Mouse (Mus musculus) urinary bladder, adult 18-20 months (tissue): ENCODE data around the gene Cdk14.
A peak's percentile ranks its signal among the peaks of the same experiment; 100 is the strongest.
"Not testable (repeated sequence)": the region's sequence is repeated elsewhere in the genome, so short reads cannot be mapped to it uniquely, and the experiment has no call there.

Experiments used
- DNase-seq, 2 experiments: peaks; one replicate each; pipeline ENCODE4 v3.0.0; 2022; ENCODE audit warnings: low spot score in 2 of 2, mixed read lengths in 2 of 2

Gene Cdk14

DNA sequence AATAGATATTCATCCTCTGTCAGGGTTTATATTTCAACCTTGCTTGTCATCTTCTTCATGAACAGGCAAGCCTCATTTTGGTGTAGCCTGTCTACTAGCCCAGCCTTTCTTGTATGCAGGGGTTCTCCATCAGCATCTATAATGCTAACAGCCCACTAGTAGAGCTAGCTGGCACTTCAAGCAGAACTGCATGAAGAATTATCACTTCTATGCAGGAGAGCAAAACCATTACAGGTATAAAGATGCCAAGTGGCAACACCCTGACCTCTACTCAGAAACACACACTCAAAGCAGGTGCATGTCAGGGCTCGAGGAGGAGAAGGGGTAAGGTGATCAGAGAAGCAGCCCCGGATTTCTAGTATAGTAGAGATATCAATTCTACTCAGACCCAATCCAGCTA lies 155.4 kb downstream of the Cdk14 start:
- no peak for DNase-seq

- DNase-seq = peak in 1 of 2 experiments; percentile 8
Observed at GRCm38 (mm10) chr5:5261725-5262296, 158.3 kb downstream of the Cdk14 start.

GRCm38 (mm10) chr5:5260966-5261724 lies 159.0 kb downstream of the Cdk14 start:
- no peak for DNase-seq

DNA sequence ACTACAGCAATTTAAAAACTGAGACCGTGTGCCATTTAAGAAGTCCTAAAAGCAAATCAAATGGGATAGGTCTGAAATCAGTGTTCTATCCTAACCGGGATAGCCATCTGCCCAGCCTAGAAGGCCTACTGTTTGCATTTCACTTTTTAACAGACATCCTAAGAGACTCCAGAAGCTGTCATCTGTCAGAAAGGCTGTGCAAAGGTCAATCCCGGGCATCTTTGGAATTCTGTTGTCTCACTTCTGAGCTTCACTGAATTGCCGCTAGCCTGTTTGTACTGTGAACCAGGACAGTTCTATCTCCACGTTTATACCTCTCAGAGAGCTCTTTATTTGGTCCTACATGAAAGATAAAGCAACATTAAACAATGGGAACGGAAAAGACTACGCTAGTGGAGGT lies 159.8 kb downstream of the Cdk14 start:
- DNase-seq = no peak

DNA sequence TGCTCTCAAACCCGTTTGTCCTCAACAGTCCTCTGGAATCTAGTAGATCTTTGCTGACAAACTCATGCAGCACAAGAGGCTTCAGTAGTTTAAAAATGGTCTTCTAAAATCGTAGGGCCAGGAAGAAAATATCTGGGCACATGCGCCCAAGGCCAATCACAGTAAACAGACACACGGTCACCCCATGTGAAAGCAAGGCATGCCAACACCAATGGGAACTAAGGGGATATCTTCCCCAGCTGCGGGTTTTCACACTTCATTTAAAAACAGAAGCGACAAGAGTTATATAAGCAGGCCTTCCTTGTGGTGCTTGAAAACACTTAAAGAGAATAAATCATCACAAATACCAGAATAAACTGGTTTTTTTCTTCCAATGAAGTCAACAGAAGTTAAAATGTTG lies 165.7 kb downstream of the Cdk14 start:
- no peak for DNase-seq

- no peak for DNase-seq
Observed at GRCm38 (mm10) chr5:5253177-5253576, 166.9 kb downstream of the Cdk14 start.

DNA sequence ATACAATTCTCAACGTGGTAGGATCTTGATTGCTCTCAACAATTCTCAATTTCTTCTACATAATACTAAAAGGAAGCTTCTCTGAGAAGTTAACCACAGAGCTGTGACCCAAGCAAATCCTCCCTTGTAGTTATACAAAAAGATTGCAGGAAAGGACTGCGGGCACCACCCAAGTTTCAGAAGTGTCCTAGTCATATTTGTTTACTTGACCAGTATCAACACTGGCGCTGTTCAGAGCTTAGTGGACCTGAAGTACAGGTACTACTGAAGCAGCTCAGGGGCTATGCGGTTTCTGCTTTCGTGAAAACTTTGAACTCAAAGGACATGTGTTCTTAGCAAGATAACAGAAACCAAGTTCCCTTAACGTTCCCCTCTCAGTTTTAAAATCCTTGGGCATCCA lies 172.4 kb downstream of the Cdk14 start:
- DNase-seq = no peak

DNA sequence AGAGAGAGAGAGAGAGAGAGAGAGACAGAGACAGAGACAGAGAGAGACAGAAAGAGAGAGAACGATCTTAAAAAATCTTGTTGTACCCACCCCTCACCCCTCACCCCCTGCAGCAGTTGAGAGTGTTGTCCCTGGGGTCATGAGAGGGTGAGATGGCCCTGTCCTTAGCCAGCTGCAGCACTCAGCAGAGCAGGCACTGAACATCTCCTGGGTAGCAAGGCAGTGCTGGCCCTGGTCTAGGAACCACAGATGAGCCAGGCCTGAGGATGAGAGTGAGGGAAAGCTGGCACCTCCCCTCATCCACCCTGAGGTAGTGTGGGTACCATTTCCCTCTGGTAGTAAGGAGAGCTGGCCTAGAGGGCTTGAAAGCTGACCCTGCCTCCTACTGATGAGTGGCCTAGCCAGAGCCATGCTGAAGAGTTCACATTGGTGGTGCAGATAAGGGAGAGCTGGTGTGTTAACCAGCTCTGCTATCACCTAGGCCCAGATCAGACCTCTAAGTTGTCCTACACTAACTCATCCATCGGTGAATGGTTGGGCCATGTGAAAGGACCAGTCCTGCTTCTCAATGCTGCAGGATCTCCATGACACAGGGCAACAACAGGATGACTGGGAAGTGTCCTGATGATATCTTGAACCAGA lies 173.5 kb downstream of the Cdk14 start:
- DNase-seq = no peak

DNA sequence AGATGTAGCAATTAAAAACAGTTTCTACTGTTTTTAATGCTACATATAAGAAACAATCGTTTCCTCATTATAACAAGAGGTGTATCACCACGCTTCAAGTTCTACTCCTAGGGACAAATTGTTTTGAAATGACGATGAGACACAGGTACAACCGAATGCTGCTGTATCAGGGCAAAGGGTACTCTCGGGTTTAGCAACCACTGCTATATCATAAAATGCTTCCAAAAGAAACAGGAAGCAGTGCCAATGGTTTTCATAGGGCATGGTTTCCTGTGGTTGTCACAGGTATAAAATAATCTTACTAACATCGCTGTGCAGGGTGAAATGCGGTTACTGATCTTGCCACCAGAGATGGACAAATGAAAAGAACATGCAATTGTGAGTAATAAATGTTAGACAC lies 174.9 kb downstream of the Cdk14 start:
- DNase-seq = no peak

DNA sequence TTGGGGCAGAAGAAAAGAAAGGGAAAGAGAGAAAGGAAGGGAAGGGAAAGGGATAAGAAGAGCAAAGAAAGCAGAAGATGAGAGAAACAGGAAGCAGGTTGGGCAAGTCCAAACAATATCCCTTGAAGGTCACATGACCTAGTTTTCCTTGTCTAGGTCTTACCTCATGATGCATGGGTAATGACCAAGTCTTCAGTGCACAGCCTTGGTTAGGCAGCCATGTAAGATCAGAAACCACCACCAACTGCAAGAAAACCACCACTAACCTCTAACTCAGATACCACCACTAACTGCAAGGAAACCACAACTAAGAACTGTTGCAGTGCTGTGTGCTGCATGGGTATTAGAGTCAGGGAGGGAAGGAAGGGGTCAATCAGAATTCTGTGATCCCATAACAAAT lies 176.5 kb downstream of the Cdk14 start:
- no peak for DNase-seq

DNA sequence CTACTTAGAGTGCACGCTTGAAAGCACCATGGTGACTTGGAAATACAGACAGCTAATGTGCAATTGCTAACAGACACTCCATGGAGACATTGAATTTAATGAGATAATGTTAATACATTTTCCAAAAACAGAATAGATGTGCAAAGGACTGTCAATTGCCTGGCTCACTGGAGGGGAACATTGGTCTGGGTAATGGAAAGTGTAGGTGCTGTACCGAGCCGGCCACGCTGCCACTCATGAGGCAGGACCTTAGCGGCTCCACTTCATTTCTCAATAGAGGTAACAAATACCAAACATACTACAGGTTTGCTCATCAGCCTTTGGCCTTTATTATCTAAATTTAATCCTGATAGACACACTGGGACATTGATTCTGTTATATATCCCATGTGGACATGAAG lies 177.4 kb downstream of the Cdk14 start:
- DNase-seq = no peak

DNA sequence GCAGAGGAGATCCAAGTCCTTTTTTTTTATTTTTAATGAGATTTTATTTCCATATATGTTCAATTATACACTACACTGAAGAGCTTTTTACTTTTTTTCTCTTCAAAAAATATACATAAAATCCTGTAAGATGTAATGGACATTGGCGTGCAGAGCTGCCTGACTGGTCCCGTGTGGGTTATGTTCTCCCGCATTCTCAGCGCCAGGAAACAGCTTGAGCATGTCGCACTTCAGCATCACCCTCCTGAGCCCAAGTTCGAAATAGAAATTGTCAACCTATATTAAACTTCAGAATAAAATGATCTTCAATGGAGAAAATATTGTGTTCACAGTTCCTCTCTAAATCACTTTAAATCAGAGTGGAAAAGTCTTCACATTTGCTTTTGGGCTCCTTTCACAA lies 179.0 kb downstream of the Cdk14 start:
- no peak for DNase-seq

- no peak for DNase-seq
Observed at GRCm38 (mm10) chr5:5240121-5240520, 180.0 kb downstream of the Cdk14 start.

DNA sequence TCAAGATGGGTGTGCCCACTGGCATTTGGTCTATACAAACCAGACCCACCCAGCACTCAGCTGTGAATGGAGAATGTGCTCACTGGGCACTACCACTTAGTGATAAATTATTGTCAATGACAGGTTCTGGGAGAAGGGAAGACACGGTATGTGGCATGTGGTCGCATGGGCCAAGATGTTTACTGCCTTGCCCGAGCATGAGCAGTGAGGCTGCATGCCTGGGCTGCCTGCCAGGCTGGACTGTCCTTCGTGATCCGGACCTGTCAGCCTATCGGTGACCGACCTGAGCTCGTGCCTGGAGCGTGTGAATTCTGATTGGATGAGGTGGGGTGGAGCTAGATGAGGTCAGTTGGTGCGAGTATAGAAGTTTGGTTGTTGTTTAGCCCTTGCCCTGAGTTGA lies 185.2 kb downstream of the Cdk14 start:
- not testable (repeated sequence) for DNase-seq

DNA sequence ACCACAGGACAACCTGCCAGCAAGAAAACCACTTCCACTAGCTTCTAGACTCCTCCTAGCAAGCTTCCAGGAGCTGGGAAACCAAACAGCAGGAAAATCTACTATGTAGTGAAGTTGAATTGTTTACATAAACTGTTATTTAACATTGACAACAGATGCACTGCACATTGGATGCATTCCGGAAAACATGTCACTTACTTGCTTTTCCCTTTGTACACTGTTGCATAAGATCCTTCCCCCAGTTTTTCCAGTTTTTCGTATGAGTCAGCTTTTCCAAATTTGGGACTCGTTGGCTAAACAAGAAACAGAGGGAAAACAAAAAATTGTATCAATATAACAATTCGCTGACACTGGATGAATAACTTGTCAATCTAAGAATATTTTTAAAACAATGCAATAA lies 193.1 kb downstream of the Cdk14 start:
- no peak for DNase-seq

DNA sequence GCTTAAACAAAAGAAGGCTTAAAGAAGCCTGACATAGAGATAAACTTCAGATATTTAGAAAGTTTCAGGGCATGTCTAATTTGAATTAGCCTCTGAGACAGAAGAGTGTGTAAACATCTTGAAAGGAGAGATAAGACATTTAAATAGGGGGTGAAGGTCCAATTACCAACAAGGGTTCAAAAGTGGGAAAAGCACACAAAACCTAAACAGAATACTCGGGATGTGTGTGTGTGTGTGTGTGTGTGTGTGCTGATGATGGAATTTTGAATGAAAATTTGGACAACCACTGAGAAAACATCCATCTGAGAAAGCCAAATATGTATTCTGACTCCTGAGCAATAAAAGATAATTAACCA lies 208.4 kb downstream of the Cdk14 start:
- DNase-seq = no peak

DNA sequence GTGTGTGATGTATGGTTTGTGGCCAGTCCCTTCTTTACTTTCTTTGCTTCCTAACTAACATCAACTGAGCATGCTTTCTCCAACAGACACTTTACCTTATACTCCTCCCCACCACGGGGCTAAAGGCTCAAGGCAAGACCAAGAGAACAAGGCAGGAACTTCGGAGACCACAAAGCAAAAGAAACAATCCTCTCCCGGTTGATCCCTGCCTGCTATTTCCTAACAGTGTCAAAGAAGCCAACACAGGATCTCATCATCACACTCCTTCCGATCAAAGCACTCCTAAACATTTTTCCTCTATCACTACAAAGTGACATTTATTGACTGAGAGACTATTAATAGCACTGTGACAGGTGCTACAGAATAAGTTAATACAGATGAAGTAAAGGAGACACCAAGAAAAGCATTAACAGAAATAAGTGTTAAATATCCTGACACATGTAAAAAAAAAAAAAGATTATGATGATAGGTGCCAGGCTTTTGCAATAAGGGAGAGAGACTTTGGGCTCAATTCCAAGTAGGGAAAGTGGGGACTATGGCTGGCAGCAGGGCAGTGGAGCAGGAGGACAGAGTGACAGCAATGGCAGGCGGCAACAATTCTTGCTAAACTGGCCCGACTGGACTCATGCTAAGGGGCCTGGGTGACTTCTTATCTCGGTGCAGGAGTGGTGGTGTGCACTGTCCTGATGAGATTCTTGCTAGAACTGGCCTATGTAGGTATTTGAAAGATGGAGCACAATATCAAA lies 208.9 kb downstream of the Cdk14 start:
- peak in 1 of 2 experiments; percentile 55 for DNase-seq

GRCm38 (mm10) chr5:5208016-5208415 lies 212.1 kb downstream of the Cdk14 start:
- DNase-seq = no peak

DNA sequence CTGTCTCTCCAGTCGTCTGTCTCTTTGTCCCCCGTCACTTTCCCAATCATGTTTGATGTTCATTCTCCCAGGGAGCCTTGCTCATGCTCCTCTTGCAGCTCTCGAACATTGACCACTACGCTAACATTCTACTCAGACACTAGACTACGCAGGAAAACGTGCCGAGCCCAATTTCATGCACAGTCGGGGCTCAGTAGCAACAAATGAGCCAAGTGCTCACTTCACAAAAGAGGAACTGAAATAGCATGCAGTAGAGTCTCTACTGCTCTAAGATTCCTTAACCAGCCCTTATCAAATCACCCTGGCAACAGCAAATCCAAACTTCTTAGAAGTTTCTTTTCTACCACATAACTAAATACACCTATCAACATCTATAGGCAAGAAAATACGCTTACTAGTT lies 214.1 kb downstream of the Cdk14 start:
- no peak for DNase-seq

- DNase-seq = no peak
Observed at GRCm38 (mm10) chr5:5194562-5195221, 225.4 kb downstream of the Cdk14 start.

- DNase-seq = no peak
Observed at GRCm38 (mm10) chr5:5189590-5189989, 230.5 kb downstream of the Cdk14 start.
